Mouse (Mus musculus): ENCODE measurements around the gene Renbp.

DNA sequence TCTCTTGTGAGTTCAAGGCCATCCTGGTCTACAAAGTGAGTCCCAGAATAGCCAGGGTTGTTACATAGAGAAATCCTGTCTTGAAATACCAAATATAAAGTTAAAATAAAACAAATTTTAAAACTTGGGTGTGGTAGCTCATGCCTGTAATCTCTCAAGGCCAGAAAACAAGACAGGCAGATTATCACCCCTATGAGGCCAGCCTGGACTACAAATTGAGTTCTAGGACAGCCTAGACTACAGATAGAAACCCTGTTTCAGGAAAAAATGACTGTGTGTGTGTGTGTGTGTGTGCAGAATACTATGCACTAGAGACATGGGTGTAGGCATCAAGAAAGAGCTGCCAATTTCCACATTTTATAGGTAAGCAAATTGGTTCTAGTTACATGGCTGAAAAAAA, 40.1 kb upstream of the Renbp start:
- no peak for TF ChIP-seq CEBPB (IDR thresholded peaks at IDR 0.05; ENCODE audit: low read depth)
- no peak for TF ChIP-seq MAX (IDR thresholded peaks at IDR 0.05)
- no peak for TF ChIP-seq CTCF (IDR thresholded peaks at IDR 0.05; ENCODE audit: control insufficient read depth, insufficient read depth, insufficient read length)
- TF ChIP-seq MYOG (IDR thresholded peaks at IDR 0.05; ENCODE audit: control insufficient read depth, extremely low read depth, insufficient read length) = no peak
- no peak for TF ChIP-seq FOSL1 (IDR thresholded peaks at IDR 0.05; ENCODE audit: insufficient read depth, low read length, poor library complexity, severe bottlenecking)
